Mouse (Mus musculus) neural tube, embryonic 13.5 days (tissue): ENCODE measurements around the gene Tulp3. TPM values are rescaled to one million over a fixed set of nuclear protein-coding genes. Genes with fewer than 3 reads are reported as not detected.
A peak's percentile ranks its signal among the peaks of the same experiment; 100 is the strongest.
"Not testable (repeated sequence)": the region's sequence is repeated elsewhere in the genome, so short reads cannot be mapped to it uniquely, and the experiment has no call there.

Experiments
- ATAC-seq: fragments of 200-750 bp; cut with Nextera tagmentation; 2 replicates; pipeline ENCODE4 v1.8.0; 2017; ENCODE audit warnings: low read depth, mild to moderate bottlenecking, moderate TSS enrichment, moderate library complexity
- H3K27ac ChIP-seq: fragments of 300-500 bp; sonication (generic); replicated peaks from 2 replicates; pipeline ENCODE4 v1.5.1; 2015; ENCODE audit warnings: moderate library complexity, mild to moderate bottlenecking, inconsistent platforms
- H3K27me3 ChIP-seq: fragments of 300-500 bp; sonication (generic); 2 replicates; pipeline ENCODE4 v1.6.1; 2015; ENCODE audit warnings: mild to moderate bottlenecking, inconsistent platforms
- H3K36me3 ChIP-seq: fragments of 300-500 bp; sonication (generic); 2 replicates; pipeline ENCODE4 v1.6.1; 2015; ENCODE audit warnings: mild to moderate bottlenecking, inconsistent platforms
- H3K4me1 ChIP-seq: fragments of 300-500 bp; sonication (generic); replicated peaks from 2 replicates; pipeline ENCODE4 v1.6.1; 2015; ENCODE audit warnings: inconsistent platforms
- H3K4me2 ChIP-seq: fragments of 300-500 bp; sonication (generic); 2 replicates; pipeline ENCODE4 v1.6.1; 2015; ENCODE audit warnings: inconsistent platforms, mild to moderate bottlenecking, moderate library complexity
- H3K4me3 ChIP-seq: fragments of 300-500 bp; sonication (generic); 2 replicates; pipeline ENCODE4 v1.5.1; 2015; ENCODE audit warnings: mild to moderate bottlenecking, inconsistent platforms
- H3K9ac ChIP-seq: fragments of 300-500 bp; sonication (generic); 2 replicates; pipeline ENCODE4 v1.6.1; 2015; ENCODE audit warnings: moderate library complexity, mild to moderate bottlenecking, inconsistent platforms
- H3K9me3 ChIP-seq: fragments of 300-500 bp; sonication (generic); 2 replicates; pipeline ENCODE4 v1.6.1; 2016; ENCODE audit warnings: inconsistent platforms
- WGBS: fragments of 180-500 bp; shearing (Covaris S2); methylation state at CpG from one replicate; pipeline ENCODE4 v1.1.7; 2015; 5-methylcytosine and 5-hydroxymethylcytosine counted together
- polyA plus RNA-seq: library from polyadenylated mRNA; unstranded; fragments of >200 nt; fragmentation: Nextera tagmentation; extraction: Ambion mirVana; gene quantifications from 2 replicates; pipeline ENCODE4 v1.2.1, GENCODE M21; 2015

The Tulp3 gene
- polyA plus RNA-seq, 1 experiment from 2014 or later = 20.8 TPM

- peaks cover 19% of the 10 kb centered on the region for H3K4me1 ChIP-seq
- not testable (repeated sequence) for H3K36me3 ChIP-seq, H3K4me3 ChIP-seq, H3K9me3 ChIP-seq, ATAC-seq, H3K4me2 ChIP-seq, H3K9ac ChIP-seq, H3K27ac ChIP-seq
- 80% methylated on average over 3 of the region's 3 CpGs for WGBS
- H3K27me3 ChIP-seq = peaks cover 50% of the 10 kb centered on the region
These were observed 53.0 kb downstream of the Tulp3 start for GRCm38 (mm10) chr6:128302640-128303039.

GRCm38 (mm10) chr6:128301891-128302290, 53.8 kb downstream of the Tulp3 start:
- no peak overlapping the region for H3K4me2 ChIP-seq
- no peak overlapping the region for H3K9ac ChIP-seq
- H3K27ac ChIP-seq = no peak overlapping the region
- H3K9me3 ChIP-seq = no peaks in the 10 kb centered on the region
- H3K4me3 ChIP-seq = no peak overlapping the region
- peaks cover 58% of the 10 kb centered on the region for H3K27me3 ChIP-seq
- 88% methylated on average over 3 of the region's 3 CpGs for whole genome bisulfite sequencing
- ATAC-seq = no peak
- peaks cover 22% of the 10 kb centered on the region for H3K4me1 ChIP-seq
- no peaks in the 10 kb centered on the region for H3K36me3 ChIP-seq

- 38% methylated on average over 11 of the region's 11 CpGs for WGBS
- H3K9me3 ChIP-seq = no peaks in the 10 kb centered on the region
- H3K4me2 ChIP-seq = no peak overlapping the region
- no peak overlapping the region for H3K4me3 ChIP-seq
- H3K27me3 ChIP-seq = peaks cover 62% of the 10 kb centered on the region
- no peak for ATAC-seq
- H3K27ac ChIP-seq = no peak overlapping the region
- H3K9ac ChIP-seq = no peak overlapping the region
- peaks cover 27% of the 10 kb centered on the region for H3K4me1 ChIP-seq
- no peaks in the 10 kb centered on the region for H3K36me3 ChIP-seq
These were observed 54.2 kb downstream of the Tulp3 start for GRCm38 (mm10) chr6:128301458-128301857.

DNA sequence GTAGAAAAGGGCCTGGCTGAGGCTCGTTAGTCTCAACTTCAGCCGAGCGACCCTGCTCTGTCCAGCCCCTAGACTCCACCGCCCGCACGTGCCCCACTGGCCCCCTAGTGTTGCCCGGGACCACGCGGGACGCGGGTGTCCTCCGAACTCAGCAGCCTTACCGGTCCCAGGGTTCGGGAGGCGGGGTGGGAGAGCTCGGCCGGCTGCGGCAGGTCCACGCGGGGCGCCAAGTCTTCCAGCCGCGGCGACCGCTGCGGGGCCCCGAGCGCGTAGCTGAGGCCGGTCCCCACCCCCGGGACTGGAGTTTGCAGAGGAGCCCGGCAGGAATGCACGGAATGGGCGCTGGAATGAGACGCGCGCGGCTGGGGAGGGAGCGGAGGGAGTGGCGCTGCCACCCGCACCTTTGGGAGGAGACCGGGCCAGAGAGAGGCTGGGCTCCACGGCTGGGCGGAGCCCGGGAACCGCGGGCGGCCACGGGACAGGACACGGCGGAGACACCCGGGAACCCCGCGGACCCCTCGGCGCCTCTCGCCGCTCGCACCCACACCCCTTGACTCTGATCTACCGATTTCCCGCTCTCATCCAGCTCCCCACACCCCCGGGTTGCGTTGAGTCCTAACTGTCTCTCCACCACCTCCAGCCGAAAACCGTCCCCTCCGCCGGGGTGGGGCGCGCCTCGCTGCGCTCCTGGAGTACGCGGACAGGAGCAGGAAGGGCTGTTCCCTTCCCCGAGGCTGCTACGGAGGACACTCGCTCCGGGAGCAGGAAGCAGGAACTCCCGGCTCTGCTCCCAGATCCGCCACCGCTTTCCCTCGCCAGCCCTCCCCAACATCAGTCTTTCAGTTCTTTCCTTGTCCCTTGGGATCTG, 55.3 kb downstream of the Tulp3 start, which contains the start of gene Tead4:
Gene Tead4, minus strand, starts transcription at position 690 of the 868 bp plus-strand sequence.
- Histone ChIP-seq H3K27ac (no peak within 1 kb of the TSS), H3K36me3 (no peaks in the 10 kb centered on the region), H3K4me1 (peaks cover 31% of the 10 kb centered on the region), H3K4me3 (peak within 1 kb of the TSS; percentile 58), H3K9me3 (no peaks in the 10 kb centered on the region), H3K9ac (peak within 1 kb of the TSS; percentile 62), H3K27me3 (peaks cover 64% of the 10 kb centered on the region), H3K4me2 (peak within 1 kb of the TSS; percentile 100)
- ATAC-seq = peak; percentile 67
- WGBS = under 1% methylated on average over 75 of the region's 81 CpGs

DNA sequence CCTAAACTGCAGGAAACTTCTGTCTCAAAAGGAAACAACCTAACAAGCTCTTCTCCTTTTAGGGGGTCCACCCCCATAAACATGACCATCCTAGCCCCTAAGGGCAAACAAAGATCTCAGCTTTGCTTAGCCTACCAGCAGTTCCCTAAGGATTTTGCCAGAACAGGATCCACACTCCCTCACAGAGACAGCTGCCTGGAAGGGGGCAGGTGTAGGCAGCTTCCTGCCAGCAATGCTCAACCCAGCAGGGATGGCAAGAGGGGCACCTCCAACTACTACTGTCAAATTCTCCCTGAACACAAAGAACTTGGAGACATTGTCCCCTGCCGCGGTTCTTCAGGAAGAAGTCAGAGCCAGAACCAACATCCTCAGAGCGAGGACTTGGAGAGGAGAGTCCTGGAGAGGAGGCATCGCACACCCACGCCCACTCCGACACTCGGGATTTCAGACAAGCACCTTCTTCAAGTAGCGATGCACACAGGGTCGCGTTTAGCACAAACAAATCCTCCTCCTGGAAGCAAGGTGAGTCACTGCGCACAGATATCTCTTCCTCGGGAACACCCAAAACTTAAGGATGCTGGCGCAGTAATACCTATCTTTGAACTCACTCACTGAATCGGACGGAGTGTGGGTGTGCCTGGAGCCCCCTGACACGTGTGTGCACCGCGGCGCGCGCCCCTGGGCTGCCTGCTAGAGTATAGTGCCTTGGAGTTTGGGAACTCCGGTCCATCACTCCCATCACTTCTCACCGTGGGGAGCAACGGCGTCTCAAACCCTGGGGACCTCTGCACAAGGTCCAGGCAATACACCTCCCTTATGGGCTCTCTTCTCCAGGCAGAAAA, 56.1 kb downstream of the Tulp3 start:
- Histone ChIP-seq H3K4me2 (peak overlapping the region; percentile 100), H3K9ac (peak overlapping the region; percentile 62), H3K4me3 (peak overlapping the region; percentile 58), H3K36me3 (no peaks in the 10 kb centered on the region), H3K27me3 (peaks cover 64% of the 10 kb centered on the region), H3K4me1 (peaks cover 31% of the 10 kb centered on the region), H3K9me3 (no peaks in the 10 kb centered on the region), H3K27ac (no peak overlapping the region)
- WGBS = under 1% methylated on average over 25 of the region's 25 CpGs
- ATAC-seq = peak; percentile 29; the same call in 1 of the 2 replicates

GRCm38 (mm10) chr6:128298246-128298645, 57.4 kb downstream of the Tulp3 start:
- Histone ChIP-seq H3K36me3 (no peaks in the 10 kb centered on the region), H3K9ac (no peak overlapping the region), H3K27me3 (peaks cover 64% of the 10 kb centered on the region), H3K4me1 (peaks cover 31% of the 10 kb centered on the region), H3K4me2 (no peak overlapping the region), H3K4me3 (no peak overlapping the region), H3K27ac (no peak overlapping the region), H3K9me3 (no peaks in the 10 kb centered on the region)
- ATAC-seq = no peak
- WGBS = 52% methylated on average over 7 of the region's 7 CpGs

DNA sequence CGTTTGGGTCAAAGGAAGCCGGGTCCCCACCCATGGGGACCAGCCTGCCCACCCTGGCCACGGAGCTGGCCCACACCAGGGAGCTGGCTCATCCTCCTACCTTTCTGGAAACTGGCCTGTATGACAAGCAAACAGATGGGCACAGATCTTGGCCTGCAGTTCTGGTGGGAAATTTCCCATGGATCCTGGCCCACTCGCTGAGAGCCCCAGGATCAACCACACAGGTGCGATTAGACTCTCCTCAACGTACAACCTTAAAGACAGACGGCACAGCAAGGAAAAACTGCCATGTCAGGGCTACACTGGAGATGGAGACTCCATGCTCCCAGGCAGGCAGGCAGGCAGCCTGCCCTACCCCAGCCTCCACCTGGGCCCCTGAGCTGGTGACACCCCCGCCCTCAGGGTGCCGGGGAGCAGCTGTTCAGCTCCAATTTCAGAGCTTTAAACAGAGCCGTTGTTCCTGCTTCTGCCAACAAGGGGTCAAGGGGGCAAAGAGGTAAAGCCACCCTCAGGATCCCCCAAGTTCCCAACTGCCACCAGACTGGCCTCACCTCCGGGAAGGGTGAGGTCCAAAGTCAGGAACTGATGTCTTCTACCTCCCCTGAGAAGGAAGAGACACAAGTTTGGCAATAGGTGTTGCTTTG, 58.8 kb downstream of the Tulp3 start:
- H3K36me3 ChIP-seq = no peaks in the 10 kb centered on the region
- ATAC-seq = no peak
- H3K9ac ChIP-seq = no peak overlapping the region
- peaks cover 31% of the 10 kb centered on the region for H3K4me1 ChIP-seq
- H3K27ac ChIP-seq = no peak overlapping the region
- no peak overlapping the region for H3K4me2 ChIP-seq
- H3K9me3 ChIP-seq = no peaks in the 10 kb centered on the region
- H3K27me3 ChIP-seq = peaks cover 56% of the 10 kb centered on the region
- no peak overlapping the region for H3K4me3 ChIP-seq
- WGBS = 33% methylated on average over 11 of the region's 11 CpGs

DNA sequence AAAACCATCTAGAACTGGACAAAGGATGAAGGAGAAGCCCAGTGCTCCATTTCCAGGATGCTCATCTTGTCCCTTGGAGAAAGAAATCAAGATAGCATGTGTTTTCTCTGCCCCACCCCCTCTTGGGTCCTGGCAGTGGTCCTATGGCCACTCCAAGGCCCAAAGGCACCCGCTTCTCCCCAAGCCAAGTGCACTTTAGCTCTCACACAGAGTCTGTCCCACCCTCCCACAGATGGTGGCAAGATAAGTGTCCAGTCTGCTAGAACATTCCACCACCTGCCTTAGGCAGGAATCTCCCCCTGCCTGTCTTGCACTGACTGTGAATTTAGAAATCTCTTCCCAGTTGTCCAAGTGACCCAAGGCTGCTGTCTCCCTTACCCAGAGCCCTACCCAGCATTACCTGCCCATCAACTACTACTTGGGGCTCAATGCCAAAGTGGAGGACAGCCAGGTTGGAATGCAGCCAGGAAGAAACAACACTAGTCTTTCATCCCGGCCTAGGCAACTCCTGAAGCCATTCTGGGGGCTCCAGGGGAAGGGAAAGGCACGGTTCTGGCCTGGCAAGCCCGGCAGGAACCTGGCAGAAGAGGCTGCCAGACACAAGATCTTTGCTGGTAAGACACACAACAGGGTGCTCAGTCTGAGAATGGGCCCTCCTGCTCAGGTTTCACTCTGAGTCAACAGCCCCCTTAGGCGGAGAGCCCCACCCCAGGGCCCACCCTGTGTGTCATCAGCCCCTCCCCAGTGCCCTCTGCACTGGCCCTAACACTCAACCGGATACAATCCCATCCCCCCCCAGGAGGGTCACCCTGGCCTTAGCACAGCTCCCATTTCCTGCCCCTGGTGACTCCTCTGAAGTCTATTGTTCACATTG, 59.5 kb downstream of the Tulp3 start:
- Histone ChIP-seq H3K4me3 (no peak overlapping the region), H3K4me1 (peaks cover 31% of the 10 kb centered on the region), H3K9ac (no peak overlapping the region), H3K27me3 (peaks cover 48% of the 10 kb centered on the region), H3K36me3 (no peaks in the 10 kb centered on the region), H3K9me3 (no peaks in the 10 kb centered on the region), H3K27ac (no peak overlapping the region), H3K4me2 (no peak overlapping the region)
- ATAC-seq = no peak
- 47% methylated on average over 6 of the region's 6 CpGs for WGBS

DNA sequence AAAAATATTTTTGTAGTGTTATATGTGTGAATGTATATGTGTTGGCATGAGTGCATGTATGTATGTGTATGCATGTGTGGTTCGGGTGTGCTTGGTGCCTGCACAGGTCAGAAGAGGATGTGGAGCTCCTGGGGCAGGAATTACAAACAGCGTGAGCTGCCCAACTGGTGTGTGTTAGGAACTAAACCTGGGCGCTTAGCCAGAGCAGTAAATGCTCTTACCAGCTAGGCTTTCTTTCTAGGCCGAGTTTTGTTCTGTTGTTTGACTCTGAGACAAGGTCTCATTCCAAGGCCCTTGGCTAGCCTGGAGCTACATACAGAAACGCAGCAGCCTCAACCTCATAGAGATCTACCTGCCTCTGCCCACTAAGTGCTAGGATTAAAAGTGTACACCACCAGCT, 64.4 kb downstream of the Tulp3 start:
- ATAC-seq = no peak
- H3K4me3 ChIP-seq = no peak overlapping the region
- WGBS = 82% methylated on average over 5 of the region's 5 CpGs
- no peak overlapping the region for H3K27ac ChIP-seq
- peaks cover 4% of the 10 kb centered on the region for H3K4me1 ChIP-seq
- H3K9me3 ChIP-seq = no peaks in the 10 kb centered on the region
- no peak overlapping the region for H3K9ac ChIP-seq
- H3K27me3 ChIP-seq = 0 out of 2 replicates have a peak, but pooled peaks cover 5% of the 10 kb centered on the region
- H3K4me2 ChIP-seq = no peak overlapping the region
- H3K36me3 ChIP-seq = no peaks in the 10 kb centered on the region

GRCm38 (mm10) chr6:128288681-128289080, 67.0 kb downstream of the Tulp3 start:
- H3K4me1 ChIP-seq = peaks cover 11% of the 10 kb centered on the region
- no peaks in the 10 kb centered on the region for H3K9me3 ChIP-seq
- no peaks in the 10 kb centered on the region for H3K36me3 ChIP-seq
- no peak overlapping the region for H3K4me3 ChIP-seq
- no peak overlapping the region for H3K4me2 ChIP-seq
- 71% methylated on average over 6 of the region's 6 CpGs for WGBS
- H3K27ac ChIP-seq = no peak overlapping the region
- ATAC-seq = no peak
- 0 out of 2 replicates have a peak, but pooled peaks cover 5% of the 10 kb centered on the region for H3K27me3 ChIP-seq
- H3K9ac ChIP-seq = no peak overlapping the region
